Mouse (Mus musculus) MEL (cell line): ENCODE data around the gene 2010300C02Rik. TPM values are rescaled to one million over a fixed set of nuclear protein-coding genes. Genes with fewer than 3 reads are reported as not detected.

ENCODE experiments used
- DNase-seq: peaks from one replicate; pipeline ENCODE4 v3.0.0; 2011; ENCODE audit warnings: low read depth, low spot score
- H3K27ac ChIP-seq: 2 replicates; pipeline ENCODE4 v1.5.1; 2012; ENCODE audit warnings: low read depth, mild to moderate bottlenecking, control low read depth, low read length, moderate library complexity; ENCODE audit not compliant: control insufficient read depth
- H3K27me3 ChIP-seq, 2 experiments: fragments of 150-350 bp in 1 of 2; sonication (generic) in 1 of 2; 2 replicates each; pipeline ENCODE4 v1.6.1; 2012; ENCODE audit warnings: low read length in 2 of 2, mild to moderate bottlenecking in 2 of 2, improper control_type of control experiment in 1 of 2, moderate library complexity in 1 of 2; ENCODE audit not compliant: insufficient read depth in 2 of 2, control insufficient read depth in 1 of 2
- H3K36me3 ChIP-seq, 2 experiments: 2 replicates each; pipeline ENCODE4 v1.6.1; 2012 to 2014; ENCODE audit warnings: low read length in 2 of 2, improper control_type of control experiment in 1 of 2, inconsistent platforms in 1 of 2, mild to moderate bottlenecking in 1 of 2; ENCODE audit not compliant: insufficient read depth in 2 of 2, control insufficient read depth in 1 of 2
- H3K4me1 ChIP-seq, 2 experiments: fragments of 150-350 bp in 1 of 2; sonication (generic) in 1 of 2; 2 replicates each; pipeline ENCODE4 v1.6.1; 2012; ENCODE audit warnings: low read length in 2 of 2, improper control_type of control experiment in 1 of 2, mild to moderate bottlenecking in 1 of 2; ENCODE audit not compliant: insufficient read depth in 2 of 2, control insufficient read depth in 1 of 2
- H3K4me3 ChIP-seq, 2 experiments: fragments of 150-350 bp in 1 of 2; sonication (generic) in 1 of 2; 2 replicates each; pipeline ENCODE4 v1.5.1; 2012; ENCODE audit warnings: low read depth in 2 of 2, low read length in 2 of 2, mild to moderate bottlenecking in 2 of 2, moderate library complexity in 2 of 2, control low read depth in 1 of 2, improper control_type of control experiment in 1 of 2; ENCODE audit not compliant: control insufficient read depth in 1 of 2, insufficient read depth in 1 of 2
- H3K79me2 ChIP-seq: 2 replicates; pipeline ENCODE4 v1.6.1; 2012; ENCODE audit warnings: mild to moderate bottlenecking, low read length, moderate library complexity; ENCODE audit not compliant: control insufficient read depth, poor library complexity, insufficient read depth
- H3K9ac ChIP-seq: 2 replicates; pipeline ENCODE4 v1.6.1; 2012; ENCODE audit warnings: low read depth, mild to moderate bottlenecking, control low read depth, low read length, moderate library complexity; ENCODE audit not compliant: control insufficient read depth, poor library complexity, severe bottlenecking
- H3K9me3 ChIP-seq: fragments of 150-350 bp; sonication (generic); replicated peaks from 2 replicates; pipeline ENCODE4 v1.6.1; 2012; ENCODE audit warnings: mild to moderate bottlenecking, low read length, improper control_type of control experiment, moderate library complexity; ENCODE audit not compliant: insufficient read depth
- CHD1 ChIP-seq: IDR thresholded peaks from 2 replicates; pipeline ENCODE4 v1.6.1; 2012; ENCODE audit warnings: low read depth, mild to moderate bottlenecking, inconsistent platforms, low read length, improper control_type of control experiment
- CTCF ChIP-seq, 3 experiments: IDR thresholded peaks in 2 of 3; conservative IDR thresholded peaks in 1 of 3; 2 replicates each; pipeline ENCODE4 v1.5.1; 2011 to 2012; ENCODE audit warnings: low read length in 3 of 3, low read depth in 2 of 3, mild to moderate bottlenecking in 2 of 3, improper control_type of control experiment in 1 of 3, inconsistent platforms in 1 of 3, mixed read lengths in 1 of 3, moderate library complexity in 1 of 3; ENCODE audit not compliant: control insufficient read depth in 1 of 3, insufficient read depth in 1 of 3, poor library complexity in 1 of 3, severe bottlenecking in 1 of 3
- E2F4 ChIP-seq: IDR thresholded peaks from 2 replicates; pipeline ENCODE4 v1.6.1; 2011; ENCODE audit warnings: low read depth, low read length, improper control_type of control experiment, borderline replicate concordance
- ELF1 ChIP-seq: IDR thresholded peaks from 2 replicates; pipeline ENCODE4 v1.6.1; 2014; ENCODE audit warnings: low read depth, mild to moderate bottlenecking, inconsistent platforms, low read length, improper control_type of control experiment, moderate library complexity
- ETS1 ChIP-seq: IDR thresholded peaks from 2 replicates; pipeline ENCODE4 v1.6.1; 2012; ENCODE audit warnings: low read depth, mild to moderate bottlenecking, inconsistent platforms, low read length, improper control_type of control experiment, moderate library complexity
- GABPA ChIP-seq: IDR thresholded peaks from 2 replicates; pipeline ENCODE4 v1.6.1; 2012; ENCODE audit warnings: low read depth, mild to moderate bottlenecking, inconsistent platforms, low read length, improper control_type of control experiment, moderate library complexity
- GATA1 ChIP-seq: IDR thresholded peaks from 2 replicates; pipeline ENCODE4 v1.6.1; 2011; ENCODE audit warnings: low read depth, low read length, improper control_type of control experiment
- HCFC1 ChIP-seq: IDR thresholded peaks from 2 replicates; pipeline ENCODE4 v1.6.1; 2012; ENCODE audit warnings: low read depth, mild to moderate bottlenecking, inconsistent platforms, low read length, improper control_type of control experiment, moderate library complexity
- JUND ChIP-seq: IDR thresholded peaks from 2 replicates; pipeline ENCODE4 v1.6.1; 2011; ENCODE audit warnings: low read depth, mild to moderate bottlenecking, improper control_type of control experiment, low read length
- KAT2A ChIP-seq: conservative IDR thresholded peaks from 2 replicates; pipeline ENCODE4 v1.6.1; 2012; ENCODE audit warnings: low read depth, low read length, improper control_type of control experiment, inconsistent platforms
- MAFK ChIP-seq: IDR thresholded peaks from 2 replicates; pipeline ENCODE4 v1.6.1; 2011; ENCODE audit warnings: low read depth, mild to moderate bottlenecking, low read length, improper control_type of control experiment, borderline replicate concordance
- MAX ChIP-seq: IDR thresholded peaks from 2 replicates; pipeline ENCODE4 v1.6.1; 2011; ENCODE audit warnings: low read length, improper control_type of control experiment
- MEF2A ChIP-seq: IDR thresholded peaks from 2 replicates; pipeline ENCODE4 v1.6.1; 2014; ENCODE audit warnings: low read depth, mild to moderate bottlenecking, inconsistent platforms, low read length, improper control_type of control experiment; ENCODE audit not compliant: poor library complexity, insufficient replicate concordance, severe bottlenecking; ENCODE audit errors: extremely low read depth
- MXI1 ChIP-seq: IDR thresholded peaks from 2 replicates; pipeline ENCODE4 v1.6.1; 2011; ENCODE audit warnings: mild to moderate bottlenecking, low read depth, low read length, improper control_type of control experiment
- MYC ChIP-seq: IDR thresholded peaks from 2 replicates; pipeline ENCODE4 v1.6.1; 2011; ENCODE audit warnings: low read depth, mild to moderate bottlenecking, low read length, improper control_type of control experiment, moderate library complexity
- NELFE ChIP-seq: IDR thresholded peaks from 2 replicates; pipeline ENCODE4 v1.6.1; 2011; ENCODE audit warnings: low read depth, low read length, improper control_type of control experiment
- NRF1 ChIP-seq: IDR thresholded peaks from 2 replicates; pipeline ENCODE4 v1.6.1; 2014; ENCODE audit warnings: low read depth, mild to moderate bottlenecking, inconsistent platforms, low read length, improper control_type of control experiment, moderate library complexity; ENCODE audit not compliant: poor library complexity, insufficient read depth, severe bottlenecking
- POLR2A ChIP-seq, 2 experiments: IDR thresholded peaks; 2 replicates each; pipeline ENCODE4 v1.6.1; 2011 to 2012; ENCODE audit warnings: low read length in 2 of 2, mild to moderate bottlenecking in 2 of 2, control low read depth in 1 of 2, improper control_type of control experiment in 1 of 2, low read depth in 1 of 2, moderate library complexity in 1 of 2; ENCODE audit not compliant: control insufficient read depth in 1 of 2, insufficient read depth in 1 of 2, poor library complexity in 1 of 2
- POLR2AphosphoS2 ChIP-seq: IDR thresholded peaks from 2 replicates; pipeline ENCODE4 v1.6.1; 2011; ENCODE audit warnings: low read length, improper control_type of control experiment
- POLR2AphosphoS5 ChIP-seq: IDR thresholded peaks from 2 replicates; pipeline ENCODE4 v1.6.1; 2012; ENCODE audit warnings: low read depth, borderline replicate concordance, mild to moderate bottlenecking, inconsistent platforms, low read length, moderate library complexity, mixed read lengths
- SIN3A ChIP-seq: IDR thresholded peaks from 2 replicates; pipeline ENCODE4 v1.6.1; 2012; ENCODE audit warnings: low read length, improper control_type of control experiment, inconsistent platforms
- TAL1 ChIP-seq: IDR thresholded peaks from 2 replicates; pipeline ENCODE4 v1.6.1; 2012; ENCODE audit warnings: mild to moderate bottlenecking, inconsistent platforms, low read length, moderate library complexity, mixed read lengths
- TBP ChIP-seq: IDR thresholded peaks from 2 replicates; pipeline ENCODE4 v1.8.0; 2011; ENCODE audit warnings: low read depth, low read length, improper control_type of control experiment
- TCF12 ChIP-seq: IDR thresholded peaks from 2 replicates; pipeline ENCODE4 v1.6.1; 2014; ENCODE audit warnings: low read depth, mild to moderate bottlenecking, inconsistent platforms, low read length, improper control_type of control experiment, moderate library complexity
- USF1 ChIP-seq: IDR thresholded peaks from 2 replicates; pipeline ENCODE4 v1.6.1; 2014; ENCODE audit warnings: low read depth, mild to moderate bottlenecking, inconsistent platforms, low read length, improper control_type of control experiment, moderate library complexity
- USF2 ChIP-seq, 2 experiments: IDR thresholded peaks; 2 replicates each; pipeline ENCODE4 v1.6.1; 2011 to 2012; ENCODE audit warnings: improper control_type of control experiment in 2 of 2, low read length in 2 of 2, borderline replicate concordance in 1 of 2, inconsistent platforms in 1 of 2, low read depth in 1 of 2, mild to moderate bottlenecking in 1 of 2; ENCODE audit not compliant: insufficient read depth in 1 of 2
- ZC3H11A ChIP-seq: IDR thresholded peaks from 2 replicates; pipeline ENCODE4 v1.6.1; 2012; ENCODE audit warnings: low read depth, mild to moderate bottlenecking, inconsistent platforms, low read length, improper control_type of control experiment
- ZMIZ1 ChIP-seq: IDR thresholded peaks from 2 replicates; pipeline ENCODE4 v1.6.1; 2012; ENCODE audit warnings: low read depth, mild to moderate bottlenecking, inconsistent platforms, low read length, improper control_type of control experiment, moderate library complexity
- ZNF384 ChIP-seq: IDR thresholded peaks from 2 replicates; pipeline ENCODE4 v1.6.1; 2012; ENCODE audit warnings: low read depth, mild to moderate bottlenecking, inconsistent platforms, low read length, improper control_type of control experiment
- polyA plus RNA-seq, 2 experiments: library from polyadenylated mRNA; stranded (reverse) in 1 of 2; unstranded in 1 of 2; fragments of >175 nt in 1 of 2; fragments of >200 nt in 1 of 2; gene quantifications; 2 replicates each; pipeline versions ENCODE4 v1.2.1 to v1.2.4; 2012; ENCODE audit warnings: low replicate concordance in 2 of 2, low read depth in 1 of 2; ENCODE audit not compliant: insufficient read length in 2 of 2, insufficient read depth in 1 of 2, missing spikeins in 1 of 2
- total RNA-seq: library from RNA; depleted of rRNA; stranded (reverse); fragments of 300-350 nt; gene quantifications from 2 replicates; pipeline ENCODE4 v1.2.3, GENCODE M21; 2012

The 2010300C02Rik gene
- total and polyA plus RNA-seq, 3 experiments: not detected

- Histone ChIP-seq H3K27me3 (peaks cover 0 to 6% of the 10 kb centered on the region in 2 experiments; a peak in 2 of 4 replicates), H3K9me3 (no peaks in the 10 kb centered on the region), H3K9ac (no peak overlapping the region)
- DNase-seq: no peak
- TF ChIP-seq CHD1: no peak
- no peak for TF ChIP-seq GABPA
- TF ChIP-seq USF2 (IDR thresholded peaks at IDR 0.05; ENCODE audit: borderline replicate concordance in 1 of 2, insufficient read depth in 1 of 2, low read depth in 1 of 2, low read length in 2 of 2): no peak
- no peak for TF ChIP-seq ELF1
- no peak for TF ChIP-seq MYC
- no peak for TF ChIP-seq KAT2A
- no peak for TF ChIP-seq ZNF384
- TF ChIP-seq NELFE: no peak
- TF ChIP-seq ETS1: no peak
- no peak for TF ChIP-seq CTCF (IDR thresholded peaks at IDR 0.05 in 2 of 3, conservative IDR thresholded peaks at IDR 0.05 in 1 of 3; ENCODE audit: control insufficient read depth in 1 of 3, insufficient read depth in 1 of 3, low read depth in 2 of 3, low read length in 3 of 3, poor library complexity in 1 of 3, severe bottlenecking in 1 of 3)
- TF ChIP-seq MAX: no peak
- TF ChIP-seq USF1: no peak
- no peak for TF ChIP-seq HCFC1
- no peak for TF ChIP-seq JUND
- TF ChIP-seq MEF2A: no peak
- TF ChIP-seq POLR2AphosphoS5: no peak
- TF ChIP-seq TAL1: no peak
- TF ChIP-seq, all 39 proteins: peak for 0
- H3K27ac ChIP-seq: no peak overlapping the region
- no peaks in the 10 kb centered on the region for H3K79me2 ChIP-seq
- peaks cover 0 to 7% of the 10 kb centered on the region in 2 experiments; a peak in 1 of 4 replicates for H3K4me1 ChIP-seq
- no peak overlapping the region for H3K4me3 ChIP-seq
- H3K36me3 ChIP-seq: no peaks in the 10 kb centered on the region
These were observed 6.5 kb upstream of the 2010300C02Rik start for GRCm38 (mm10) chr1:37726426-37726825.

GRCm38 (mm10) chr1:37725880-37726279 lies 6.0 kb upstream of the 2010300C02Rik start:
- Histone ChIP-seq H3K27me3 (peaks cover 4 to 6% of the 10 kb centered on the region in 2 experiments; a peak in 3 of 4 replicates), H3K79me2 (no peaks in the 10 kb centered on the region), H3K4me1 (peaks cover 0 to 7% of the 10 kb centered on the region in 2 experiments; a peak in 1 of 4 replicates), H3K9me3 (no peaks in the 10 kb centered on the region), H3K4me3 (no peak overlapping the region), H3K36me3 (no peaks in the 10 kb centered on the region), H3K9ac (no peak overlapping the region), H3K27ac (no peak overlapping the region)
- TF ChIP-seq TBP (no peak), TCF12 (no peak), HCFC1 (no peak), POLR2A (IDR thresholded peaks at IDR 0.05; ENCODE audit: control insufficient read depth in 1 of 2, insufficient read depth in 1 of 2, low read depth in 1 of 2, low read length in 2 of 2, poor library complexity in 1 of 2) (no peak), SIN3A (no peak), ZC3H11A (no peak), ELF1 (no peak), E2F4 (no peak), ZMIZ1 (no peak), POLR2AphosphoS2 (no peak), NRF1 (no peak), JUND (no peak), GATA1 (no peak), POLR2AphosphoS5 (no peak), USF1 (no peak), MAFK (no peak), USF2 (IDR thresholded peaks at IDR 0.05; ENCODE audit: borderline replicate concordance in 1 of 2, insufficient read depth in 1 of 2, low read depth in 1 of 2, low read length in 2 of 2) (no peak), NELFE (no peak), MXI1 (no peak)
- DNase-seq: no peak
